Mouse (Mus musculus) hindbrain, postnatal 0 days (tissue): ENCODE results near the gene Fbxl3. TPM values are rescaled to one million over a fixed set of nuclear protein-coding genes. Genes with fewer than 3 reads are reported as not detected.

Experiments used
- ATAC-seq: fragments of 200-750 bp; cut with Nextera tagmentation; 2 replicates; pipeline ENCODE4 v1.8.0; 2017; ENCODE audit warnings: mild to moderate bottlenecking, moderate TSS enrichment, moderate library complexity
- DNase-seq: peaks from one replicate; pipeline ENCODE4 v3.0.0-alpha.2; 2015; ENCODE audit warnings: low spot score
- H3K27ac ChIP-seq: fragments of 300-500 bp; sonication (generic); 2 replicates; pipeline ENCODE4 v1.5.1; 2014; ENCODE audit warnings: mild to moderate bottlenecking
- H3K27me3 ChIP-seq: fragments of 300-500 bp; sonication (generic); 2 replicates; pipeline ENCODE4 v1.6.1; 2014; ENCODE audit warnings: low read length, mixed read lengths; ENCODE audit not compliant: insufficient read depth
- H3K36me3 ChIP-seq: fragments of 300-500 bp; sonication (generic); 2 replicates; pipeline ENCODE4 v1.6.1; 2014; ENCODE audit warnings: low read length, mixed read lengths; ENCODE audit not compliant: insufficient read depth
- H3K4me1 ChIP-seq: fragments of 300-500 bp; sonication (generic); 2 replicates; pipeline ENCODE4 v1.6.1; 2014; ENCODE audit warnings: antibody characterized with exemption, low read length, mixed read lengths; ENCODE audit not compliant: insufficient read depth
- H3K4me2 ChIP-seq: fragments of 300-500 bp; sonication (generic); 2 replicates; pipeline ENCODE4 v1.6.1; 2014; ENCODE audit warnings: low read depth, mild to moderate bottlenecking, low read length, moderate library complexity, mixed read lengths
- H3K4me3 ChIP-seq: fragments of 300-500 bp; sonication (generic); 2 replicates; pipeline ENCODE4 v1.5.1; 2014; ENCODE audit warnings: low read length
- H3K9ac ChIP-seq: fragments of 300-500 bp; sonication (generic); replicated peaks from 2 replicates; pipeline ENCODE4 v1.6.1; 2014; ENCODE audit warnings: mild to moderate bottlenecking, low read length, moderate library complexity, mixed read lengths
- H3K9me3 ChIP-seq: fragments of 300-500 bp; sonication (generic); 2 replicates; pipeline ENCODE4 v1.6.1; 2016; ENCODE audit warnings: low read length, mixed read lengths
- CTCF ChIP-seq: IDR thresholded peaks from 2 replicates; pipeline ENCODE4 v1.5.1; 2016; ENCODE audit warnings: antibody characterized with exemption, control low read depth, low read depth
- WGBS: fragments of 180-500 bp; shearing (Covaris S2); extraction: QIAGEN DNeasy Blood & Tissue Kit; methylation state at CpG from one replicate; pipeline ENCODE4 v1.1.7; 2014; 5-methylcytosine and 5-hydroxymethylcytosine counted together
- polyA plus RNA-seq: library from polyadenylated mRNA; unstranded; fragments of >200 nt; fragmentation: Nextera tagmentation; extraction: Ambion mirVana; gene quantifications from 2 replicates; pipeline ENCODE4 v1.2.1, GENCODE M21; 2015
- total RNA-seq: library from RNA; depleted of rRNA; stranded (reverse); fragments of >200 nt; gene quantifications from 2 replicates; pipeline ENCODE4 v1.2.3, GENCODE M21; 2014

The Fbxl3 gene
- total and polyA plus RNA-seq, 2 experiments from 2014 or later = 27.4 to 61.6 TPM

- Histone ChIP-seq H3K4me1 (no peaks in the 10 kb centered on the region), H3K9me3 (no peaks in the 10 kb centered on the region), H3K4me2 (no peak overlapping the region), H3K36me3 (peaks cover 37% of the 10 kb centered on the region), H3K27ac (no peak overlapping the region), H3K27me3 (no peaks in the 10 kb centered on the region), H3K9ac (no peak overlapping the region), H3K4me3 (no peak overlapping the region)
- DNase-seq (no peak), ATAC-seq (no peak)
- no peak for TF ChIP-seq CTCF
- WGBS = 97% methylated on average over 4 of the region's 4 CpGs
Measured at GRCm38 (mm10) chr14:103086671-103087324, 12.6 kb downstream of the Fbxl3 start.

DNA sequence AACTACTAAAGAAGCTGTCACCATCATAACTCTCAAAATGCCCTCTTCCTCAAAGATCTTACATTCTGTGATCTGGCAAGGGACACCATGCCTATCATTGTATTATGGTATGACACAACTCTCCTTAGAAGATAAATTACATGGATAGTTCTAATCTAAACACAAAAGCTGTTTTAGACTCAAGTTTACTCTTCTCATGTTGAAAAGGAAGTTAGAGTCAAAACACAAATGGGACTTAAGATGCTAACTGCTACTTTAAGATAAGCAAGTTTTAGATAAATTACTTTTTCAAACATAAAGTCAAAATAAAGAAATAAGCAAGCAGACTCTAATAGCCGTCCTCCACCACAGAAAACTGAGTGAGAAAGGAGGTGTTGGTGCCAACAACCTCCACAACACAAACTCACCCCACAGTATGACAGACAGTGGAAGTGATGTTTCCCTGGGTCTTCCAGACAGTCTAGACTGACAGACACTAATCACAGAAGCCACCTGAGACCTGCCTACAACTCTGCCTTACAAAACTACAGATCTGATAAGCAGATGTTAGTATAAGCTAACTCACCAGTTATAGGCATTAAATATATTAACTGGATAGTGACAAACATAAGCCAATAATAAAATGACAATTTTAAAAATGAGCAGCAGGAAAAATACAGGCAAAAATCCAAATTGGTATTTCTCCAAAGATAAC, 13.4 kb downstream of the Fbxl3 start:
- Histone ChIP-seq H3K4me3 (no peak overlapping the region), H3K9ac (no peak overlapping the region), H3K9me3 (no peaks in the 10 kb centered on the region), H3K27me3 (no peaks in the 10 kb centered on the region), H3K4me1 (no peaks in the 10 kb centered on the region), H3K27ac (no peak overlapping the region), H3K4me2 (no peak overlapping the region), H3K36me3 (peaks cover 33% of the 10 kb centered on the region)
- DNase-seq (no peak), ATAC-seq (no peak)
- WGBS = 78% methylated on average over 1 of the region's 1 CpGs
- TF ChIP-seq CTCF = no peak

- peak; percentile 80 for ATAC-seq
- peaks cover 15% of the 10 kb centered on the region for H3K36me3 ChIP-seq
- H3K4me1 ChIP-seq = no peaks in the 10 kb centered on the region
- DNase-seq = peak; percentile 42
- no peak for TF ChIP-seq CTCF
- H3K27ac ChIP-seq = no peak overlapping the region
- no peak overlapping the region for H3K4me2 ChIP-seq
- no peak overlapping the region for H3K4me3 ChIP-seq
- H3K27me3 ChIP-seq = no peaks in the 10 kb centered on the region
- H3K9me3 ChIP-seq = no peaks in the 10 kb centered on the region
- WGBS = 63% methylated on average over 9 of the region's 9 CpGs
- no peak overlapping the region for H3K9ac ChIP-seq
Measured at GRCm38 (mm10) chr14:103079209-103079977, 20.0 kb downstream of the Fbxl3 start.

DNA sequence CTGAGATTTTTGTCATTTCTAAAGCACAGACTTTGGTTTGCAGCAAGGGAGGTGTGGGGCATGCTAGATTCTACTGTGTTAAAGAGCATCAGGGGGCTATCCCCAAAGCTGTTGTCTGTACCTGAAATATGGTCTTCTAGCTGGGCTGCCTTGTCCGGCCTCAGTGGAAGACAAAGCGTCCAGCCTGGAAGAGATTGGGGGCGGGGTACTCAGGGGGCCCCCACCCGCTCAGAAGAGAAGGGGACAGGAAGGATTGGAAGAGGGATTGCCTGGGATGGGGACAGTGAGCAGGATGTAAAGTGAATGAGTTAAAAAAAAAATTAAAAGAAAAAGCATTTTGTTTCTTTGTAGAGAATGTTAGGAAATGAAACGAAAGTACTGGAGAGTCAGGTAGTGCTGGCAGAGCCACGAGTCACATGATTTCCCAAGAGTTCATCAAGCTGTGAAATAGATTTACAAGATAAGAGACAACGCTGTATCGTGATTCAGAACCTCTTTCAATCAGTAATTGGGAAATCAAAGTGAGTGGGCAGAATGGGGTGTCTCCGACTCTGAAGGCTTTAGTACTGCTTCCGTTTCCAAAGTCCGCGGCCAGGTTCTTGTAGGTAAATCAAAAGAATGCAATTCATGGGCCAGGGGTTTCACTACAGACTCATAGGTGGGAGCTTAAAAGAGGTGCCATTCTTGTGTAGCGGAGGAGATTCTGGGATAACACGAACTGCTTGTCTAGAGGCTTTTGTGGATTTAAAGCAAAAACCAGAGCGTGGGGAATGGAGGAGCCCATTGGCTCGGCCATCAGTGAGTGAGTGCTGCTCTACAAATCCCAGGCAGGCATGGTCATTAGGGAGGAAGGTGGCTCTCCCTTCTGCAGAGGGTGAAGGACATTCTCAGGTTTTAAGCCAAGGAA, 21.1 kb downstream of the Fbxl3 start:
- Histone ChIP-seq H3K4me1 (no peaks in the 10 kb centered on the region), H3K27me3 (no peaks in the 10 kb centered on the region), H3K9me3 (no peaks in the 10 kb centered on the region), H3K9ac (no peak overlapping the region), H3K36me3 (peaks cover 11% of the 10 kb centered on the region), H3K4me3 (no peak overlapping the region), H3K27ac (no peak overlapping the region), H3K4me2 (no peak overlapping the region)
- WGBS = 80% methylated on average over 16 of the region's 16 CpGs
- no peak for TF ChIP-seq CTCF
- ATAC-seq = 0 out of 2 replicates have a peak, but pooled peaks have one; percentile 27
- no peak for DNase-seq

GRCm38 (mm10) chr14:103077272-103078005, 21.9 kb downstream of the Fbxl3 start:
- H3K9ac ChIP-seq = no peak overlapping the region
- ATAC-seq (no peak), DNase-seq (no peak)
- H3K4me1 ChIP-seq = no peaks in the 10 kb centered on the region
- no peak overlapping the region for H3K4me3 ChIP-seq
- WGBS = 86% methylated on average over 9 of the region's 9 CpGs
- no peak overlapping the region for H3K27ac ChIP-seq
- no peaks in the 10 kb centered on the region for H3K27me3 ChIP-seq
- peaks cover 4% of the 10 kb centered on the region; the same call in 1 of the 2 replicates for H3K36me3 ChIP-seq
- H3K4me2 ChIP-seq = no peak overlapping the region
- no peaks in the 10 kb centered on the region for H3K9me3 ChIP-seq
- TF ChIP-seq CTCF = no peak

- WGBS = 71% methylated on average over 7 of the region's 7 CpGs
Measured at GRCm38 (mm10) chr14:103075166-103075565, 24.2 kb downstream of the Fbxl3 start.

More at GRCm38 (mm10) chr14:103075166-103075565, 24.2 kb downstream of the Fbxl3 start:
- H3K4me1 ChIP-seq = no peaks in the 10 kb centered on the region
- DNase-seq = no peak
- H3K9ac ChIP-seq = no peak overlapping the region
- ATAC-seq = no peak
- H3K9me3 ChIP-seq = no peaks in the 10 kb centered on the region
- H3K36me3 ChIP-seq = peaks cover 4% of the 10 kb centered on the region; the same call in 1 of the 2 replicates
- no peak overlapping the region for H3K4me3 ChIP-seq
- H3K27me3 ChIP-seq = no peaks in the 10 kb centered on the region
- H3K4me2 ChIP-seq = no peak overlapping the region
- no peak for TF ChIP-seq CTCF
- H3K27ac ChIP-seq = no peak overlapping the region
